ENCODE assay signal across 25 mouse cellular contexts in genomic region chr14:43249611-43250170, GRCm38 (mm10). TPM values are rescaled to one million over a fixed set of nuclear protein-coding genes. Genes with fewer than 3 reads are reported as not detected.
DNase-seq lines count a peak whose midpoint lies in the region; ATAC-seq and TF ChIP-seq lines count a peak whose summit lies in the region.
"Not testable (repeated sequence)": the region's sequence is repeated elsewhere in the genome, so short reads cannot be mapped to it uniquely, and the experiment has no call there.
"Had no signal": no experiment of that assay in that cellular context is flagged by ENCODE, and none has a peak within 500 bp of the region (broad histone marks: within the 10 kb centered on the region; RNA-seq: fewer than 3 reads in every experiment).

No protein-coding gene starts in this region.

- not testable (repeated sequence) for H3K27me3 ChIP-seq in kidney, postnatal 0 days (ENCODE audit: insufficient read depth, low read length)

- DNase-seq in gastrocnemius, adult 2 months: peak; percentile 28
- DNase-seq in heart, adult 11 months: peak; percentile 94
- DNase-seq in kidney, adult 9 months: peak; percentile 42
- DNase-seq in kidney, postnatal 0 days (ENCODE audit: low spot score): not testable (repeated sequence)
- peak; percentile 13 for DNase-seq in layer of hippocampus, adult 11-12 months (ENCODE audit: low spot score)
- DNase-seq in ovary, postnatal 36 days (ENCODE audit: low spot score): peak; percentile 19
- peak; percentile 9 for DNase-seq in thymus, postnatal 14 days

- intact Hi-C loops in gastrocnemius, adult 2 months (cut with DNase I): not testable (repeated sequence)

- not testable (repeated sequence) for TF ChIP-seq CTCF in gastrocnemius, adult 2 months (IDR thresholded peaks at IDR 0.05); kidney, postnatal 0 days (IDR thresholded peaks at IDR 0.05; ENCODE audit: low read depth)

- not testable (repeated sequence) for H3K9me3 ChIP-seq in kidney, postnatal 0 days (replicated peaks; ENCODE audit: low read length)

- H3K4me3 ChIP-seq in gastrocnemius, adult 2 months; kidney, postnatal 0 days (replicated peaks; ENCODE audit: low read depth, low read length): not testable (repeated sequence)

- not testable (repeated sequence) for H3K27ac ChIP-seq in gastrocnemius, adult 2 months; kidney, postnatal 0 days

- not testable (repeated sequence) for H3K36me3 ChIP-seq in kidney, postnatal 0 days (ENCODE audit: insufficient read depth, low read length)

- 19% methylated on average over 5 of the region's 12 CpGs for WGBS in kidney, postnatal 0 days

- not testable (repeated sequence) for H3K4me2 ChIP-seq in kidney, postnatal 0 days (ENCODE audit: low read length)

- H3K4me1 ChIP-seq in kidney, postnatal 0 days (replicated peaks; ENCODE audit: insufficient read depth, low read length): not testable (repeated sequence)

- H3K9ac ChIP-seq in kidney, postnatal 0 days (ENCODE audit: low read depth, low read length): not testable (repeated sequence)

- ATAC-seq in kidney, postnatal 0 days (replicated peaks; ENCODE audit: low FRiP score, low read depth): peak; percentile 52; the same call in 1 of the 2 replicates

RNA-seq across cellular contexts. Expression of gene Gm8126, which starts 8.8 kb away (rescaled TPM):
- total RNA-seq in gastrocnemius, adult 2 months (2021): not detected
- not detected in 2 replicates for polyA plus RNA-seq in kidney, postnatal 0 days (2015; fragmentation: Nextera tagmentation; extraction: Ambion mirVana)
- total RNA-seq: adrenal gland, adult 2 months; adrenal gland, postnatal 36 days; common myeloid progenitor, adult 5-6 weeks; ES-E14; gastrocnemius, postnatal 36 days; heart, adult 18-20 months; heart, postnatal 10 days; heart, postnatal 4 days had no signal
- polyA plus RNA-seq: adrenal gland, adult 2 months; cerebellum, adult 2 months; embryonic facial prominence, embryonic 11.5 days; embryonic facial prominence, embryonic 15.5 days; forebrain, embryonic 11.5 days; forebrain, embryonic 15.5 days; heart, embryonic 10.5 days; heart, embryonic 14.5 days; hindbrain, embryonic 12.5 days; hindbrain, embryonic 16.5 days had no signal

RNA-seq across cellular contexts. Expression of gene Gm8122, which starts 14.6 kb away (rescaled TPM):
- total RNA-seq in gastrocnemius, adult 2 months (2021): not detected
- polyA plus RNA-seq in kidney, postnatal 0 days (2015; fragmentation: Nextera tagmentation; extraction: Ambion mirVana): not detected in 2 replicates
- total RNA-seq: adrenal gland, adult 2 months; adrenal gland, postnatal 36 days; common myeloid progenitor, adult 5-6 weeks; ES-E14; gastrocnemius, postnatal 36 days; heart, adult 18-20 months; heart, postnatal 10 days; heart, postnatal 4 days had no signal
- polyA plus RNA-seq: adrenal gland, adult 2 months; cerebellum, adult 2 months; embryonic facial prominence, embryonic 11.5 days; embryonic facial prominence, embryonic 15.5 days; erythroblast, embryonic 14.5 days; forebrain, embryonic 11.5 days; forebrain, embryonic 15.5 days; heart, embryonic 10.5 days; heart, embryonic 14.5 days; hindbrain, embryonic 12.5 days; hindbrain, embryonic 16.5 days had no signal

RNA-seq across cellular contexts. Expression of gene Gm9732, which starts 25.1 kb away (rescaled TPM):
- not detected for total RNA-seq in gastrocnemius, adult 2 months (2021)
- 0.11 and 0.34 TPM in 2 replicates for polyA plus RNA-seq in kidney, postnatal 0 days (2015; fragmentation: Nextera tagmentation; extraction: Ambion mirVana)
- total RNA-seq: adrenal gland, adult 2 months; adrenal gland, postnatal 36 days; common myeloid progenitor, adult 5-6 weeks; gastrocnemius, postnatal 36 days; heart, adult 18-20 months; heart, postnatal 10 days; heart, postnatal 4 days had no signal
- polyA plus RNA-seq: adrenal gland, adult 2 months; embryonic facial prominence, embryonic 11.5 days; embryonic facial prominence, embryonic 15.5 days; erythroblast, embryonic 14.5 days; forebrain, embryonic 11.5 days; forebrain, embryonic 15.5 days; heart, embryonic 10.5 days; heart, embryonic 14.5 days; hindbrain, embryonic 12.5 days; hindbrain, embryonic 16.5 days had no signal

RNA-seq across cellular contexts. Expression of gene Gm8127, which starts 43.9 kb away (rescaled TPM):
- not detected for total RNA-seq in gastrocnemius, adult 2 months (2021)
- polyA plus RNA-seq in kidney, postnatal 0 days (2015; fragmentation: Nextera tagmentation; extraction: Ambion mirVana): not detected in 2 replicates
- total RNA-seq: adrenal gland, adult 2 months; adrenal gland, postnatal 36 days; common myeloid progenitor, adult 5-6 weeks; ES-E14; gastrocnemius, postnatal 36 days; heart, adult 18-20 months; heart, postnatal 10 days; heart, postnatal 4 days had no signal
- polyA plus RNA-seq: adrenal gland, adult 2 months; cerebellum, adult 2 months; embryonic facial prominence, embryonic 11.5 days; embryonic facial prominence, embryonic 15.5 days; erythroblast, embryonic 14.5 days; forebrain, embryonic 11.5 days; forebrain, embryonic 15.5 days; heart, embryonic 10.5 days; heart, embryonic 14.5 days; hindbrain, embryonic 12.5 days; hindbrain, embryonic 16.5 days had no signal
